Mouse (Mus musculus): Measurements from ENCODE around the gene Gm49711.
"Not testable (repeated sequence)": the region's sequence is repeated elsewhere in the genome, so short reads cannot be mapped to it uniquely, and the experiment has no call there.

The Gm49711 gene

DNA sequence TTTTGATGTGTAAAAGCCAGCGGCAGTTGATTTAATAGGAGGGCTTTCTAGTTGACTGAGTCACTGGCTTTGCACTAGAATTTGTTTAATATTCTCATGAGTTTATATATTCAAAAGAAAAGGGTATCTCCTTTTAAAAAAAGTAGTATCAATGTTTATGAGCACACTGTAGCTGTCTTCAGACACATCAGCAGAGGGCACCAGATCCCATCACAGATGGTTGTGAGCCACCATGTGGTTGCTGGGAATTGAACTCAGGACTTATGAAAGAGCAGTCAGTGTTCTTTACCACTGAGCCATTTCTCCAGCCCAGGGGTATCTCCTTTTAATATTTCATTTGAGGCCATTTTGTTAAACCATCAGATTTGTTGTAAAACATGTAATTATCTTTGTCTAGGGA lies 4.7 kb downstream of the Gm49711 start:
- DNase-seq (ENCODE audit: low spot score), result no peak

DNA sequence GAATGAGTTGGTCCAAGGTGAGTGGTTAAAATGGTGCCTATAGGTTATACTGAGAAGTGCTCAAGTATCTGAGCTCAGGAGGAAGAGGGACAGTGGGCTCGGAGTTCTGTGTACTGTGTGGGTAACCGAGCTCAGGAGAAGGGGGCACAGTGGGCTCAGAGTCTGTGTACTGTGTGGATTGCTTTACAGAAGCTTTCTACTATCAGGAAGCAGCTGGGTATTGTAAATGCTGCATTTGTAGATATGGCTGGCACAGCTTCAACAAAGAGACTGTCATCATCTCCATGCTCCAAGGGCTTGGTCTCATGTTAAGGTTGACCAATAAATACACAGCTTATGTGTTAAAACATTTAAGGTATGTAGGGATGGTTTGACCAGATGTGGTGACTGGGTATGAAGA lies 6.7 kb downstream of the Gm49711 start:
- no peak for DNase-seq (ENCODE audit: low spot score)

DNA sequence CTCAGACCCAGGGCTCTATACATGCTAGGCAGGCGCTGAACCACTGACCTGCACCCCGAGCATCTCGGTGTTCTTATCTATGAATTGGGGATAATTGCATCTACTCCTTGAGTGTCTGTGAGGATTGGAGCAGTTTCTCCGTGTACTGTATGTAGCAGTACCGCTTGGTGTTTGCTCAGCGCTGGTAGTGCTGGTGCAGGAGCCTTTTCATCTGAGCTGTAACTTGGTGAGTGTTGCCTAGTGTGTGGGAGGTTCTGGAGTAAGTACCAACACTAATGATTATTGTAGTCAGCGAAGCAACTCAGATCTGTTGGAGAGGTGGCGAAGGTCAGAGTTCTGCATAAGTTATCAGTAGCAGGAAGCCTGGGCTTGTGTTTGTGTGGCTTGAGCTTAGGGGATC lies 12.2 kb downstream of the Gm49711 start:
- DNase-seq (ENCODE audit: low spot score), result no peak

DNA sequence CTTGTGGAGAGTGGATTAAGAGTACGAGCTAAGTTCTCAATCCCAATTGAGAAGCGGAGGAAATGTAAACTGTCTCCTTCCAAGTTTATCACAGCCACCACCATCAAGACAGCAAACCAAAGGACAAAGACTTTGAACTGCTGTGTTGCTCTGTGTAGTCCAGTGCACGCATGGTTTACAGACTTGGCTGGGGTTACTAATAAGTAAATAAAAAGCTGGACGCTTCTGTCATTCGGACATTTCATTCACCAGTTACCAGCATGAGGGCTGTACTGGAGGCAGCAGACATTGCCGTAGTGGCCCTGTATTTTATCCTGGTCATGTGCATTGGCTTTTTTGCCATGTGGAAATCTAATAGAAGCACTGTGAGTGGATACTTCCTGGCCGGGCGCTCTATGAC lies 18.7 kb downstream of the Gm49711 start:
- DNase-seq (ENCODE audit: low spot score), result no peak

DNA sequence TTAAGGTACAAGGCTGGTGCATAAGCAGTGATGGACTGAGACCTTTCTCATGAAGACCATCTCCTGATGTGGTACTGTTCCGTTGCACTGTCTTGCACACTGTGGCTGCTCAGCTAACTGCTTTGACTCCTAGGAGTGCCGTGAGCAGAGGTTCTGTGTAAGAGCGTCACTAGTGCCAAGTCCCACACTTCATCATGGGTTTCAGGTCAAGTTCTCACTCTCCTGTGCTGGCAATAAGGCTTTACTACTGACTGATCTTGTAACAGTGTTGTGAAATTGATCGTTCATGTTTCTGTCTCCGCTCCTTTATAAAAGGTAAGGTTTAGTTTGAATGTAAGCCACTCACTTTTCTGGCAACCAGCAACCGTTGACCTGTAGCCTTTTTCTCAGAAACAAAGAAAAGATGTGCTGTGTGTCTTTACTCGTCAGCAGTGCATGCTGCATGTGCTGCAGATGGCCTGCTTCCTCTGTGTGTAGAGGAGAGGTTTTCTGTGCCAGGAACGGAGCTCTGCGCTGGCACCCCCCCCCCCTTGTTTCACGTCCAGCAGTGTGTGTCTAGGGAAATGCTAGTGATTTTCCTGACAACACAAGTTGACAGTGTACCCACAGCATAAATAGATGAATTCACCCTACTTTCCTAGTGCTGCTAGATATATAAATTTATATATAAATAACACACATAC lies 25.8 kb downstream of the Gm49711 start:
- DNase-seq (ENCODE audit: low spot score), result no peak

DNA sequence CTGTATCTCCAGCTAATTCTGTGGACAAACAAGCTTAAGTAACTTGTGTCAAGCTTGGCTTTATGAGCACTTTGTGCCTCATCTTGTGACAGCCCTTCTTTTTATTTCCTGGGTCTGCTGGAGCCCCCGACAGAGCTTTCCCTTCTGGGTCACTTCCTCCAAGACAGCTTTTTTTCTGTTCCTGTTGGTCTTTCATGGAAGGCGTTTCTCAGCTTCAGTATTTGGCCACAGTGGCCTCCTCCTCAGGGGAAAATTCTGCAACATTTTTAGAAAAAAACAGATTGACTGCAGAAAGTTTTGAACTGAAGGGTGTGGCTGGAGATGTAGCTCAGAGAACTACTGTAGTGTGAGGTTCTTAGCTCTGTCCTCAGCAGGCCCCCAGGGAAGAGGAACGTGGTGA lies 31.1 kb downstream of the Gm49711 start:
- no peak for DNase-seq (ENCODE audit: low spot score)

DNA sequence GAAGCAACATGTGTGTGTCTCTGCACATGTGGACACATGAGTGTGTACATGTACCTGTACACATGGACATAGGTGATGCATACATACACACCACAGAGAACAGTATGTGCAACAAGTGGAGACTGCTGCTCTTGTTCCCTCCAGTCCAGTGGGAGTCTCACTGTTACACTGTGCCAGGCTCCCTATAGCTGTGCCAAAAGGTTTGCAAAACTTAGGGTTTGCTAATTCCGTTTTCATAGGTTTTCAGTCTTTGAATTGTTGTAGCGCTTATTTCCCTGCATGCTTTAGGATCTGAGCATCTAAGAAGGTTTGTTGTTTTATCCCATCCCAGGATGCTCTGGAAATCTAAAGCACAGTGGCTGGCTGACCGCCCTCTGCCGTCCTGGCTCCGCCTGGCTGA lies 33.8 kb downstream of the Gm49711 start:
- DNase-seq (ENCODE audit: low spot score), result no peak

DNA sequence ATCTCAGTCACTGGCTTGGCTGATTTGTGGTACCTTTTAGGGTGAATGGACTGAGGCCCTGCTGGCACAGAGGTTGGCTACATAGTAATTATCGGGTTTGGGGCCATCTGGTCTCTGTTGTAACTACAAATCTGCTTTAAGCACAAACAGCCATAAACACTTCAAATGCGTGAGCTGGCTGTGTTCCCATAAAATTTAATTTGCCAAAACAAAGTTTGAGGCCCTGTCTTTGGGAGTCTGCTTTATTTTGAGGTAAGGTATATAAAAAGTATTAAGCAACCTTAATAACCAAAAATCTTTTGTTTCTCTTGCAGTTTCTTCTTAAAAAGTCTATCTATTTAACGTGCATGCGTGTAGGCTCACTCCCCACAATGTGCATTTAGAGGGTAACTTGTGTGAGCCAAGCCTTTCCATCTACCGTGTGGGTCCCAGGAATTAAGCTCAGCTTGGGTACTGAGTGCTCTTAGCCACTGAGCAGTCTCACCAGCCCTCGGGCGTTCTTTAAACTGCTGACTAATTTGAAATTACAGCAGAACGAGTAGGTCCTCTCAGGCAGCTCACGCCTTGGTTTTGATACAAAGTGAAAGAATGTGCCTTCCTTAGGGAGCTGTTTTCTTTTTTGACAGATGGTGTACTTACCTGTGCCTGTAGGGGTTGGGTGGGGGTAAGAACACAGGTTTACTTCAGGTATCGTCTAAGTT lies 40.4 kb downstream of the Gm49711 start:
- no peak for DNase-seq (ENCODE audit: low spot score)

DNA sequence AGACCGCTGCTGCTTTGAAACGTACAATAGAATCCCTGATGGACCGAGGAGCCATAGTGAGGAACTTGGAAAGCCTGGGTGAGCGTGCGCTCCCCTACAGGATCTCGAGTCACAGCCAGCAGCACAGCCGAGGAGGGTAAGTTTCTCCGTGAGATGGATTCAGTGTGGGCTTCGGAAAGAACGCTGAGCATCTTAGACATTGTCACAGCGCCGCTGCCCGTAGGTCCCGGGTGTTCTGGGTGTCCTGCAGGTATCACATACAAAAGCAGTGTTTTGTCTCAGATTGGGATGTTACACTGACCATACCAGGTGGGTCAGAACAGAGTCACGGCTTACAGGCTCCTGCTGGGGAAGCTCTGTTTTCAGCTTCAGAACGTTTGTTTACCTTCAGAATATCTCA lies 41.5 kb downstream of the Gm49711 start:
- no peak for DNase-seq (ENCODE audit: low spot score)

DNA sequence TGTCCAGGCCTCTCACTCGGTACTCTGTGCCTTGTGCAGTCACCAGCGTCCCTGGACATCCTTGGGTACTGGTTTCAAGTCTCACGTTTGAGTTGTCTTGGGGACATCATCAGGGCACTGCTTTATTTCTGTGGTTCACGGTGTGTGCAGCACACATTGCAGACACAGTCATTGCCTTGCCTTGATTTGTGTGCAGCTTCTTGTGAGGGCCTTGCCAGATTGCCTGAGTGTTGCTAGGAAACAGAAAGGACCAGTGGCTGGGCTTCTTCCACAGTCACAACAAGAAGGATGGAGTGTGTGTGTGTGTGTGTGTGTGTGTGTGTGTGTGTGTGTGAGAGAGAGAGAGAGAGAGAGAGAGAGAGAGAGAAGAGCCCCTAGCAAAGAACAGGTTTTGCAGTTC lies 42.0 kb downstream of the Gm49711 start:
- DNase-seq (ENCODE audit: low spot score), result no peak

DNA sequence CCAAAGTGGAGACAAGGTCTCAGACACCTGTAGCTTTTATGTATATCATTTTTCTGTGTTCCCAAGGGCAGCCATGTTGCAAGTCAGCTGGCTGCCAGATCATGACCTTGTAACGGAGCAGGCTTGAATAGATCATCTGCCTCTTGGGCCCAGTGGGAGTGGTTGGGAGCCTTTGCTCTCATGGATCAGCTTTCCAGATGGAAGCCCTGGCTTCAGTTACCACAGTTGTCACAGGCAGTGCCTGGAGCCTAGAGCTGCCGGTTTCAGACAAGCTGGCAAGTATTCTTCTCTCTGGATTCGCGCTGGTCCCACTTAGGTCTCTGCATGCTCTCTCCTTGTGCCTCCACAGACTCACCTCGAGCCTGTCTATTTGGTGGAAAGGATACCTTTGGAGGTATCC lies 44.0 kb downstream of the Gm49711 start:
- DNase-seq (ENCODE audit: low spot score), result no peak

DNA sequence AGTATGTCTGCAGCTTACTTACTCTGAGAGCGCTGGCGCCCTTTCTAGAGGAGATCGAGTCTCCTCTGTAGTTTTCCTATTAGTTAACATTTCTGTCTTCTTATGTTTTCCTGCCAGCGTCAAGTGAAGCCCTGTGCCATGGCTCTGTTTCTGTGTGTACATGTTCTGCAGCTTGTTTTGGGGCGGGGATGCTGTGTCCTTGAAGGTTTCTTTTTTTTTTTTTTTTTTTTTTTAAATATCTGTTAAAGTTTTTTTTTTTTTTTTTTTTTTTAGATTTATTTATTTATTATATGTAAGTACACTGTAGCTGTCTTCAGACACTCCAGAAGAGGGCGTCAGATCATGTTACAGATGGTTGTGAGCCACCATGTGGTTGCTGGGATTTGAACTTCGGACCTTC lies 44.8 kb downstream of the Gm49711 start:
- DNase-seq (ENCODE audit: low spot score), result not testable (repeated sequence)

DNA sequence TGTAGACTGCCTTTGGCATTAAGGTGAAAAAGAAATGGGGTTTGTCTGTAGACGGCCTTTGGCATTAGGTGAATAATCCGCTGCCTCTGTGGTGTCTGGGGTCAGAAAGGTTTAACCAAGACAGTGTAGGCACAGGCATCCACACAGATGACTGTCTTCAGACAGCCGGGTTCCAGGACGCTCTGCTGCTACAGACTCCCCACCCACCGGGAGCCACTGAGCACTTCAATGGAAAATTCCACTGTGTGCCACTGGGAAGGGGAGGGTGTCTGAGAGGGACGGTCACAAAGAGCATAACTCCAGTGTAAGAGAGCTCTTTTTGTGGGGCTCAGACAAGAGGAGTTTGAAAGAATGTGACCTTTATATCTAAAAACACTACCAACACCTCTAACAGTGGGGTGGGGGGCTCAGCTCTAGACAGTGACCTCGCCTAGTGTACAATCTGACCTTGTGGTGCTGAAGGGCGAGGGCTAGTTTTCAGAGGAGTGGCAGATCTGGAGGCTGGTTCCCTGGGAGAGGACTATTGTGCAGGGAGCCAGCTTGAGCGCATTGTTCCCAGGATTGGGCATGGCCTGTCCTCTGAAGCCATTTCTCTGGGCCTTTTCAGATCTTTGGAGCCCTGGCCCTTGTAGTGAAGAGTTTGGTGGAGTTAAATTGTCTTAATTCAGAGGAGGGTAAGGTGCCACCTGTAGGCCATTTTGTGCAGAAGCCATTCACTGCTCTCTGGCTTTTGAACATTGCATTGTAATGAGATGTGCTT lies 45.6 kb downstream of the Gm49711 start:
- DNase-seq (ENCODE audit: low spot score), result no peak

DNA sequence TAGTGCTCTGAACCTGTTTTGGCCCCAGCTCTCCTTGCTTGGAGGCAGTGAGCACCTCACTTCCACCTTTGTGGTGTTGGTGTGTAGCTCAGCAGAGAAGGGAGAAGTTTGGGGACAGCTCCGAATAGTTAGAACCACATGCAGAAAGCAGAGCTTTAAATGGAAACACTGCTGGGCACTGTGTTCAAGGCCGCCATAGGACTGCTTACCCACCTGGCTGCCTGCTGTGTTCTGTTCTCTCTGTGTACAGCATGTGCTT lies 46.1 kb downstream of the Gm49711 start:
- DNase-seq (ENCODE audit: low spot score), result no peak

DNA sequence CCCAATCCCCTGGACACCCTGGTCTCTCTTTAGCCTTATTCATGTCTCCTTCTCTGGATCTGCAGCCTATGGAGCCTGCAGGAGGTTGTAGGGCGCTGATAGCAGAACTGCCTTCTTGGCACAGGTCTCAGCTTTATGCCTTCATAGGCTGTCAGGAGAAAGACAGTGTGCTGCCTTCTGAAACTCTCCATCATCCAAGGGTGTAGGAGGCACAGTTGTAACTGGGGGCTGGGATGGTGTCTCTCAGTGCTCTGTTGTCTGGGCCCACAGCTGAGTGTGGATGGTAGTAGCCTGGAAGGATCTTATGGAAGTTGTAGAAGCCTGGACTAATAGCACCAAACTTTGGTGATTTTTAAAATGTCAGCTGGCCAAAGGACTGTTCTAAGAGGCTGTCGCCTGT lies 46.8 kb downstream of the Gm49711 start:
- no peak for DNase-seq (ENCODE audit: low spot score)

DNA sequence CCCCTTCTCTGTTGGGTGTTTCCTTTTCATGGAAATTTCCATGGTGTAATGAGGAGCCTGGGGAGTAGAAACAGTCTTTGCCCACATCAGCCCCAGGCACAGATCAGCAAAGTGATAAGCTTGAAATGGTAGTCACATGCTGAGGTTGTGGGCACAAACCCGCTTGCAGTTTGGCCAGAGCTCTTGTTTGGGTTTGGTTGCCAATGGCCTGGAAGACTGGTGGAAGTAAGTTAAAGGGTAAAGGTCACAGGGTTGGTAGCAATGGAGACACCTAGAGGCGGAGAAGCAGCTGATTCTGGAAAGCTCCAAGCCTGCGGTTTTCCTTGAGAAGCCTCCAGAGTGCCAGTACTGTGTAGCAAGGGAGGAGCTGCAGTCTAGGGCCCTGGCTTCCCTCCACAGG lies 47.5 kb downstream of the Gm49711 start:
- no peak for DNase-seq (ENCODE audit: low spot score)

DNA sequence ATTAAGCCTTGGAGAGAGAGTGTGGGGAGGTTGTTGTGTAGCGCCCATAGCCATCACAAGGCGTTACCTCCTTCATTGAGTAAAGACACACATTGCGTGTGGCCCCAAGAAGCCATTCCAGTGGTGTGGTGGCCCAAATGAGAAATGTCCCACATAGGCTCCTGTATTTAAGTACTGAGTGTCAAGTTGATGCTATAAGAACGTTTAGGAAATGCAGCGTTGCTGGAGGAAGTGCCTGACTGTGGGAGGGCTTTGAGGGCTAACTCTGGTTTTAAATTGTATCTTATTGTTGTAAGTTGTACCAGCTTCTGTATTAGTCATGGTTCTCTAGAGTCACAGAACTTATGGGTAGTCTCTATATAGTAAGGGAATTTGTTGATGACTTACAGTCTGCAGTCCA lies 49.2 kb downstream of the Gm49711 start:
- DNase-seq (ENCODE audit: low spot score), result no peak

DNA sequence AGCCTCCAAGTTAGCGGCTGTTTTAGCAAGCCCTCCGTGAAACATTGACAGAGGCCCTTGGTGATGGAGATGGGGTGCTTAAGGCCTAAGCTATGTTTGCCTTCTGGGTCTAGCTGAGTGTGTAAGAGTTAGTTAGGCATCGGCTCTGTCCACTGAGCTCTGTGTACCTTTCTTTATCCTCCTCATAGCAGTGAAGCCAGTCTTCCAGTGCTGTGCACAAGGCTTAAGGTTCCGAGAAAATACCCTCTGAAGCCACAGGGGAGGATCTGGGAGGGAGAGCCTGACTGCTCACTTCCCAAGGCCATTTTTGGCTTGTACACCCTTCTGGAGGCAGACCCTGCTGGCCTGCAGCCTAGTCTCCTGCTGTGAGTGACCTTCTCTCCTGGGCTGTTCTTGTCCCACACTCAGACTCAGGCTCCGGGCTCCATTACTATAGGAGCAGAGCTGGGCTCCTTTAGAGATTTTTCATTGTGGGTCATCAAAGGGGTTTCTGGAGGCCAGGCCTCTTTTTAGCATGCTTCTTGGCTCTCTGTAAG lies 56.7 kb downstream of the Gm49711 start:
- no peak for DNase-seq (ENCODE audit: low spot score)

DNA sequence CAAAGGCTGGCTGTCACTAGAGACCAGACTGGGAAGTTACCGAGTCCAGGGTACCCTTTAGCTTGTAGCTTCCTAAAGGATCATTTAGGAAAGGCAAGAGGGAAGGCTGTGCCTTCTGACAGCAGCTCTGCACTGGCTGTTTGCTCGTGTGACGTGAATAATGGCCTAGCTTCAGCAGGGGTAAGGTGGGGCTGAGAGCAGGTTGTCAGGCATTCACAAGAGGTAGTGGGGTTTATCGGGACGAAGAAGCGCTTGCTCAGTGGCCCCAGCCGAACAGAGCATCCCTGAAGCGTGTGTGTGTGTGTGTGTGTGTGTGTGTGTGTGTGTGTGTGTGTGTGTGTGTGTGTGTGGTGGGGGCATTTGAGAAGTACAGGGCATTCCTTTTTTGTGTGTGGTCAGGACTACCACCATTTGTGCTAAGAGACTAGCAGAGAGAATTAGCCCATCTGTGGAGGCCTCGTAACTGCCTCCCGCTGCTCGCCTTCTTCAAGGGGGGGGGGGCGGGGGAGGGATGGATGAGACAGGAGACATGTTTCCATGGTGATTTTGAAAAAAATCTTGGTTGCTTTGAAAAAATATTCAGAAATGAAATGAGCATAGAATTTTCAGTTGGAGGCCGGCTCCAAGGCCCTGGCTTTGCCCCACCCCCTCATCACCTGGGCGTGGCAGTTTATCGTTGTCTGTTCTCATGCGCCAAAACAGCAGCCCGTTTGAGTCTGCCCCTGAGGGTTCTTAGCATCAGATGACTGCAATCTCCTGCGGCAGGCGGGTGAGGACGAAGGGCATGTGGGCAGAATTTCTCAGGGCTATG lies 57.7 kb downstream of the Gm49711 start:
- DNase-seq (ENCODE audit: low spot score), result peak; percentile 13

DNA sequence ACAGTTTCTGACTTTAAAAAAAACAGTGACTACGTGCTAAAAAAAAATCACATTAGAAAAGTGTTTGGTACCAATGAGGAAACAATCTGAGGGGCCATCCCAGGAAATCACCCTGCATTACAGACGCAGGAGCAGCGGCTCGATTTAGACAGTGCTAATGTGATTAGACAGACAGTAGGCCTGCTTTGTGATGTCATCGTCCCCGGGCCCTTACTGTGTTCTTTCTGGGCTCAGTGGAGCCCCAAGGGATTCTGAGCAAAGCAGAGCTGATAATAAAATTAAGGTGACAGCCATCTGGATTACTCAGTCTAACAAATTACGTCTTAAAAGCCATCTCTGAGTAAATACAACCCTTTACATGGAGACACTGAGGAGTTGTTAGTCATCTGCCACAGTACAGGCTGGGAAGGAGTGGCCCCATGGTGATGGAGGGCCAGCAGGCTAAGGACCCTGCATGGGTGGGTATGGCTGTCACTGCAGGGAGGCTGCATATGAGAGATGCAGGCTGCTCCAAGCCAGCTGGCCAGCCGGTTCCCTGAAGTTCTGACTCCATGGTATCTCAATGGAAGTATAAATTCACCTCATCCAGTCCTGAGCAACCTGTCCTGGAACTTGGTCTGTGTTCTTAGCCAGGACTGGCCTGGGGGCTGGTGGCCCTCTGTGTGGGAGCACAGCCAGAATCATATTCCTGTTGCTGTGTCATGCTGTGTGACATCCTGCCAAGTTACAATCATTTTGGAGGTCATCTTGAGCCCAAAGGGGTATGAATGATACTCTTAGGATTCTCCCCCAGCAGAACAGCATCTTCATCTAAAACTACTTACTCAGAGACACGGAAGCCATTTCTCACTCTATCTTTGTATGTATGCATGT lies 59.5 kb downstream of the Gm49711 start:
- DNase-seq (ENCODE audit: low spot score), result no peak

DNA sequence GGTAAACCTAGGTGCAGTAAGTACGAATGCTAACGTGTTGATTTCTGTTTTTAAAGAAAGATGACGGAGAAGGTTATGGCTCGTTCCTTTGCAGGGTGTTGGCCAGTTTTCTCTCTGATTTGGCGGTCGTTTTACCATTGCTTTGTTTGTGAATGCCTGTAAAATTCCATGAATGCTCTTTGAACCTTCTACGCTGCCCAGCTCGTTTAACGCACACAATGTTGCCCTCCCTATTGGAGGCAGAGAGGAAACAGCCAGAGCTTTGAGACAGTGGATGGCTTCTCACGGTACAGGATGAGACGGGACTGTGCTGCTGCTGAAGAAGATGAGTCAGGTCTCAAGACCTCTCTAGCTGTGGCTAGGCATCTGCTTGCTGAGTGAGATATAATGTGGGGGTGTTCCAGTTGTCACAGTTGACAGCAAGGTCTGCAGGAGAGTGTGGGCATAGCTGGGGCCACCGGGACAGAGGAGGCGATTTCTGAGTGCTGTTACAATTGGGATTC lies 60.9 kb downstream of the Gm49711 start:
- DNase-seq (ENCODE audit: low spot score), result no peak
